Comparison of ENCODE assay signal across 11 mouse cellular contexts in genomic region chr11:94429011-94429651, GRCm38 (mm10). TPM values are rescaled to one million over a fixed set of nuclear protein-coding genes. Genes with fewer than 3 reads are reported as not detected.
DNase-seq lines count a peak whose midpoint lies in the region; ATAC-seq and TF ChIP-seq lines count a peak whose summit lies in the region.
"Had no signal": no experiment of that assay in that cellular context is flagged by ENCODE, and none has a peak within 500 bp of the region (broad histone marks: within the 10 kb centered on the region; RNA-seq: fewer than 3 reads in every experiment).

No protein-coding gene starts in this region.

- peaks cover 32% of the 10 kb centered on the region for H3K4me1 ChIP-seq in kidney, embryonic 14.5 days (ENCODE audit: control insufficient read depth, insufficient read depth, low read length)
- peaks cover 61% of the 10 kb centered on the region for H3K4me1 ChIP-seq in embryonic facial prominence, embryonic 13.5 days
- H3K4me1 ChIP-seq in kidney, postnatal 0 days (replicated peaks; ENCODE audit: insufficient read depth, low read length) = peaks cover 25% of the 10 kb centered on the region
- H3K4me1 ChIP-seq in neural tube, embryonic 14.5 days (ENCODE audit: control insufficient read depth, insufficient read depth, low read length) = peaks cover 10% of the 10 kb centered on the region
- peaks cover 7% of the 10 kb centered on the region for H3K4me1 ChIP-seq in cerebellum, adult 2 months (ENCODE audit: control insufficient read depth, insufficient read depth, low read length)

- H3K9me3 ChIP-seq in kidney, embryonic 14.5 days (ENCODE audit: control insufficient read depth, low read length) = no peaks in the 10 kb centered on the region
- no peaks in the 10 kb centered on the region for H3K9me3 ChIP-seq in embryonic facial prominence, embryonic 13.5 days
- no peaks in the 10 kb centered on the region for H3K9me3 ChIP-seq in kidney, postnatal 0 days (replicated peaks; ENCODE audit: low read length)
- no peaks in the 10 kb centered on the region for H3K9me3 ChIP-seq in neural tube, embryonic 14.5 days (ENCODE audit: control insufficient read depth, low read length)
- H3K9me3 ChIP-seq: G1E; liver, embryonic 15.5 days had no signal

- no peak for TF ChIP-seq CTCF in kidney, postnatal 0 days (IDR thresholded peaks at IDR 0.05; ENCODE audit: low read depth)
- TF ChIP-seq CTCF in cerebellum, adult 2 months (IDR thresholded peaks at IDR 0.05; ENCODE audit: borderline replicate concordance, insufficient read depth, low read depth, low read length) = no peak

- WGBS in kidney, embryonic 14.5 days = 22% methylated on average over 9 of the region's 9 CpGs
- WGBS in embryonic facial prominence, embryonic 13.5 days = 22% methylated on average over 9 of the region's 9 CpGs
- WGBS in kidney, postnatal 0 days = 27% methylated on average over 9 of the region's 9 CpGs
- 16% methylated on average over 9 of the region's 9 CpGs for WGBS in neural tube, embryonic 14.5 days
- WGBS in cerebellum, adult 2 months = 51% methylated on average over 9 of the region's 9 CpGs

- ATAC-seq in kidney, embryonic 14.5 days (ENCODE audit: low FRiP score, low TSS enrichment) = no peak
- ATAC-seq in embryonic facial prominence, embryonic 13.5 days (ENCODE audit: insufficient number of reproducible peaks, insufficient read depth, low FRiP score, low TSS enrichment, low read depth) = no peak
- ATAC-seq in kidney, postnatal 0 days (replicated peaks; ENCODE audit: low FRiP score, low read depth) = peak; percentile 44
- ATAC-seq in neural tube, embryonic 14.5 days (ENCODE audit: low read depth) = no peak

- H3K4me2 ChIP-seq in kidney, embryonic 14.5 days (replicated peaks; ENCODE audit: low read depth, low read length) = no peak overlapping the region
- peak overlapping the region; percentile 43 for H3K4me2 ChIP-seq in embryonic facial prominence, embryonic 13.5 days
- 0 out of 2 replicates have a peak overlapping the region, but pooled peaks have one; percentile 15 for H3K4me2 ChIP-seq in kidney, postnatal 0 days (ENCODE audit: low read length)
- H3K4me2 ChIP-seq in neural tube, embryonic 14.5 days (ENCODE audit: low read depth, low read length) = no peak overlapping the region
- H3K4me2 ChIP-seq: liver, embryonic 15.5 days had no signal

- no peak overlapping the region for H3K4me3 ChIP-seq in kidney, embryonic 14.5 days (ENCODE audit: low read length)
- H3K4me3 ChIP-seq in embryonic facial prominence, embryonic 13.5 days = no peak overlapping the region
- H3K4me3 ChIP-seq in kidney, postnatal 0 days (replicated peaks; ENCODE audit: low read depth, low read length) = no peak overlapping the region
- no peak overlapping the region for H3K4me3 ChIP-seq in neural tube, embryonic 14.5 days (ENCODE audit: low read depth, low read length)
- no peak overlapping the region for H3K4me3 ChIP-seq in cerebellum, adult 2 months (replicated peaks; ENCODE audit: insufficient read depth, low read depth, low read length)
- H3K4me3 ChIP-seq: gastrocnemius, adult 2 months; liver, embryonic 15.5 days had no signal

- TF ChIP-seq POLR2A in cerebellum, adult 2 months (IDR thresholded peaks at IDR 0.05; ENCODE audit: borderline replicate concordance, insufficient read depth, low read length) = no peak

- H3K9ac ChIP-seq in kidney, embryonic 14.5 days (ENCODE audit: low read depth, low read length) = no peak overlapping the region
- H3K9ac ChIP-seq in embryonic facial prominence, embryonic 13.5 days = no peak overlapping the region
- no peak overlapping the region for H3K9ac ChIP-seq in kidney, postnatal 0 days (ENCODE audit: low read depth, low read length)
- H3K9ac ChIP-seq in neural tube, embryonic 14.5 days (replicated peaks; ENCODE audit: low read depth, low read length) = no peak overlapping the region
- H3K9ac ChIP-seq: liver, embryonic 15.5 days had no signal

- peaks cover 3% of the 10 kb centered on the region; the same call in 1 of the 2 replicates for H3K36me3 ChIP-seq in kidney, embryonic 14.5 days (ENCODE audit: control insufficient read depth, insufficient read depth, low read length)
- H3K36me3 ChIP-seq in embryonic facial prominence, embryonic 13.5 days = peaks cover 83% of the 10 kb centered on the region
- H3K36me3 ChIP-seq in kidney, postnatal 0 days (ENCODE audit: insufficient read depth, low read length) = no peaks in the 10 kb centered on the region
- H3K36me3 ChIP-seq in neural tube, embryonic 14.5 days (ENCODE audit: control insufficient read depth, insufficient read depth, low read length) = peaks cover 11% of the 10 kb centered on the region; the same call in 1 of the 2 replicates
- H3K36me3 ChIP-seq: G1E; liver, embryonic 15.5 days had no signal

- no peak for DNase-seq in kidney, adult 8-10 months
- DNase-seq in kidney, postnatal 0 days (ENCODE audit: low spot score) = no peak
- DNase-seq in cerebellum, adult 2 months = no peak
- DNase-seq in adrenal gland, adult 18-20 months (ENCODE audit: low spot score in 2 of 2) = no peak
- no peak for DNase-seq in liver

- H3K27ac ChIP-seq in kidney, embryonic 14.5 days (ENCODE audit: low read depth, low read length) = peak overlapping the region; percentile 79; the same call in 1 of the 2 replicates
- peak overlapping the region; percentile 95 for H3K27ac ChIP-seq in embryonic facial prominence, embryonic 13.5 days
- peak overlapping the region; percentile 68 for H3K27ac ChIP-seq in kidney, postnatal 0 days
- H3K27ac ChIP-seq in neural tube, embryonic 14.5 days (ENCODE audit: low read depth, low read length) = peak overlapping the region; percentile 52; the same call in 1 of the 2 replicates
- H3K27ac ChIP-seq in cerebellum, adult 2 months (ENCODE audit: insufficient read depth, low read length) = no peak overlapping the region
- H3K27ac ChIP-seq: gastrocnemius, adult 2 months; liver, embryonic 15.5 days had no signal

- 0 out of 2 replicates have a peak, but pooled peaks cover 5% of the 10 kb centered on the region for H3K27me3 ChIP-seq in kidney, embryonic 14.5 days (ENCODE audit: control insufficient read depth, insufficient read depth, low read length)
- no peaks in the 10 kb centered on the region; the same call in none of the 2 replicates for H3K27me3 ChIP-seq in embryonic facial prominence, embryonic 13.5 days
- no peaks in the 10 kb centered on the region for H3K27me3 ChIP-seq in kidney, postnatal 0 days (ENCODE audit: insufficient read depth, low read length)
- H3K27me3 ChIP-seq in neural tube, embryonic 14.5 days (ENCODE audit: control insufficient read depth, insufficient read depth, low read length) = no peaks in the 10 kb centered on the region
- H3K27me3 ChIP-seq in cerebellum, adult 2 months (ENCODE audit: control insufficient read depth, insufficient read depth, low read length) = no peaks in the 10 kb centered on the region

RNA-seq across cellular contexts. Expression of gene Abcc3, which starts 36.3 kb away (rescaled TPM):
- 1.1 and 3.9 TPM in 2 replicates for polyA plus RNA-seq in kidney, embryonic 14.5 days (2014; fragmentation: Nextera tagmentation; extraction: Ambion mirVana)
- 0.96 and 1.2 TPM in 2 replicates for polyA plus RNA-seq in embryonic facial prominence, embryonic 13.5 days (2015; fragmentation: Nextera tagmentation; extraction: Ambion mirVana)
- 9.1 and 10.5 TPM in 2 replicates for polyA plus RNA-seq in kidney, postnatal 0 days (2015; fragmentation: Nextera tagmentation; extraction: Ambion mirVana)
- polyA plus RNA-seq in neural tube, embryonic 14.5 days (2014; fragmentation: Nextera tagmentation; extraction: Ambion mirVana) = 0.81 and 1.4 TPM in 2 replicates
- 0.64 and 0.71 TPM in 2 replicates for polyA plus RNA-seq in cerebellum, adult 2 months (2012; rRNA removed)
- total RNA-seq in adrenal gland, adult 18-20 months (2021) = 1 to 10 TPM; 3.7 to 6.5 TPM
- polyA plus RNA-seq: G1E had no signal

RNA-seq across cellular contexts. Expression of gene Cacna1g, which starts 44.9 kb away (rescaled TPM):
- polyA plus RNA-seq in kidney, embryonic 14.5 days (2014; fragmentation: Nextera tagmentation; extraction: Ambion mirVana) = 8.7 and 14.1 TPM in 2 replicates
- 38.2 and 41.8 TPM in 2 replicates for polyA plus RNA-seq in embryonic facial prominence, embryonic 13.5 days (2015; fragmentation: Nextera tagmentation; extraction: Ambion mirVana)
- 4.4 and 5.2 TPM in 2 replicates for polyA plus RNA-seq in kidney, postnatal 0 days (2015; fragmentation: Nextera tagmentation; extraction: Ambion mirVana)
- 14.3 and 22.5 TPM in 2 replicates for polyA plus RNA-seq in neural tube, embryonic 14.5 days (2014; fragmentation: Nextera tagmentation; extraction: Ambion mirVana)
- polyA plus RNA-seq in cerebellum, adult 2 months (2012; rRNA removed) = 199 and 248 TPM in 2 replicates
- under 1 TPM; 0.32 to 0.70 TPM for total RNA-seq in adrenal gland, adult 18-20 months (2021)
- polyA plus RNA-seq: G1E had no signal

RNA-seq across cellular contexts. Expression of gene Spata20, which starts 56.8 kb away (rescaled TPM):
- polyA plus RNA-seq in kidney, embryonic 14.5 days (2014; fragmentation: Nextera tagmentation; extraction: Ambion mirVana) = 0.07 and 0.23 TPM in 2 replicates
- polyA plus RNA-seq in embryonic facial prominence, embryonic 13.5 days (2015; fragmentation: Nextera tagmentation; extraction: Ambion mirVana) = 0.25 and 0.99 TPM in 2 replicates
- polyA plus RNA-seq in kidney, postnatal 0 days (2015; fragmentation: Nextera tagmentation; extraction: Ambion mirVana) = 0.40 TPM in 1 of 2 replicates, not detected in the other
- 0.09 and 0.26 TPM in 2 replicates for polyA plus RNA-seq in neural tube, embryonic 14.5 days (2014; fragmentation: Nextera tagmentation; extraction: Ambion mirVana)
- polyA plus RNA-seq in cerebellum, adult 2 months (2012; rRNA removed) = 1.5 and 1.9 TPM in 2 replicates
- not detected for total RNA-seq in adrenal gland, adult 18-20 months (2021)
- total RNA-seq: G1E; gastrocnemius, adult 2 months had no signal
- polyA plus RNA-seq: G1E; liver, embryonic 15.5 days had no signal

Comparison
In these comparisons a context has a peak if more than half of its experiments do, and no peak if none do; other contexts are left out.
1. H3K4me2 ChIP-seq: peak in embryonic facial prominence, embryonic 13.5 days (single experiment) and kidney, postnatal 0 days (single experiment); none in kidney, embryonic 14.5 days (single experiment) and neural tube, embryonic 14.5 days (single experiment).